Mouse (Mus musculus) ES-Bruce4 (cell line): ENCODE results near the gene Ncstn. TPM values are rescaled to one million over a fixed set of nuclear protein-coding genes. Genes with fewer than 3 reads are reported as not detected.
A peak's percentile ranks its signal among the peaks of the same experiment; 100 is the strongest.

ENCODE experiments used
- H3K27ac ChIP-seq: 2 replicates; pipeline ENCODE4 v1.5.1; 2012; ENCODE audit warnings: low read length, inconsistent platforms; ENCODE audit not compliant: insufficient read depth
- H3K27me3 ChIP-seq: 2 replicates; pipeline ENCODE4 v1.6.1; 2012; ENCODE audit warnings: mild to moderate bottlenecking, low read length, inconsistent platforms; ENCODE audit not compliant: control insufficient read depth, poor library complexity, insufficient read depth, severe bottlenecking
- H3K36me3 ChIP-seq: 2 replicates; pipeline ENCODE4 v1.6.1; 2012; ENCODE audit warnings: inconsistent platforms, mild to moderate bottlenecking, low read length, moderate library complexity; ENCODE audit not compliant: control insufficient read depth, poor library complexity, insufficient read depth, severe bottlenecking
- H3K4me1 ChIP-seq: one replicate; pipeline ENCODE4 v1.8.1; 2011; ENCODE audit warnings: low read length; ENCODE audit not compliant: control insufficient read depth, insufficient read depth
- H3K4me3 ChIP-seq: 2 replicates; pipeline ENCODE4 v1.5.1; 2011; ENCODE audit warnings: low read depth, mild to moderate bottlenecking, low read length
- H3K9ac ChIP-seq: 2 replicates; pipeline ENCODE4 v1.6.1; 2012; ENCODE audit warnings: low read depth, mild to moderate bottlenecking, inconsistent platforms; ENCODE audit not compliant: poor library complexity, severe bottlenecking
- H3K9me3 ChIP-seq: replicated peaks from 2 replicates; pipeline ENCODE4 v1.6.1; 2012; ENCODE audit warnings: mild to moderate bottlenecking, low read length, inconsistent platforms; ENCODE audit not compliant: control insufficient read depth, poor library complexity, insufficient read depth, severe bottlenecking
- CTCF ChIP-seq: IDR thresholded peaks from one replicate; pipeline ENCODE4 v1.8.1; 2011; ENCODE audit warnings: low read depth, low read length
- EP300 ChIP-seq: IDR thresholded peaks from 2 replicates; pipeline ENCODE4 v1.6.1; 2011; ENCODE audit warnings: low read depth, low read length; ENCODE audit not compliant: insufficient read depth
- POLR2A ChIP-seq: IDR thresholded peaks from one replicate; pipeline ENCODE4 v1.8.1; 2011; ENCODE audit warnings: low read length; ENCODE audit not compliant: insufficient read depth
- polyA plus RNA-seq: library from polyadenylated mRNA; stranded (reverse); fragments of >200 nt; gene quantifications from 2 replicates; pipeline ENCODE4 v1.2.4, GENCODE M21; 2011; ENCODE audit warnings: low read depth; ENCODE audit not compliant: missing spikeins, insufficient read depth, insufficient read length

Ncstn gene
- polyA plus RNA-seq, 1 experiment = 54.2 TPM

GRCm38 (mm10) chr1:172093522-172093921 is 10.9 kb upstream of the Ncstn start:
- Histone ChIP-seq H3K4me3 (no peak overlapping the region), H3K9me3 (no peaks in the 10 kb centered on the region), H3K27me3 (no peaks in the 10 kb centered on the region), H3K27ac (no peak overlapping the region), H3K36me3 (peaks cover 35% of the 10 kb centered on the region), H3K9ac (no peak overlapping the region), H3K4me1 (no peaks in the 10 kb centered on the region)
- no peak for TF ChIP-seq POLR2A
- no peak for TF ChIP-seq EP300
- TF ChIP-seq CTCF = no peak

GRCm38 (mm10) chr1:172082899-172083445 is 377 bp upstream of the Ncstn start:
- no peaks in the 10 kb centered on the region for H3K4me1 ChIP-seq
- TF ChIP-seq EP300 (no peak), CTCF (no peak)
- H3K27me3 ChIP-seq = no peaks in the 10 kb centered on the region
- H3K27ac ChIP-seq = no peak overlapping the region
- H3K4me3 ChIP-seq = peak overlapping the region; percentile 93
- no peaks in the 10 kb centered on the region for H3K9me3 ChIP-seq
- H3K9ac ChIP-seq = peak overlapping the region; percentile 97
- H3K36me3 ChIP-seq = peaks cover 9% of the 10 kb centered on the region

GRCm38 (mm10) chr1:172077981-172078380 is 4.6 kb downstream of the Ncstn start:
- H3K9me3 ChIP-seq = no peaks in the 10 kb centered on the region
- H3K4me3 ChIP-seq = no peak overlapping the region
- TF ChIP-seq POLR2A = no peak
- TF ChIP-seq EP300 = no peak
- no peak for TF ChIP-seq CTCF
- H3K9ac ChIP-seq = no peak overlapping the region
- no peaks in the 10 kb centered on the region for H3K4me1 ChIP-seq
- H3K27ac ChIP-seq = no peak overlapping the region
- H3K27me3 ChIP-seq = no peaks in the 10 kb centered on the region
- H3K36me3 ChIP-seq = peaks cover 25% of the 10 kb centered on the region

GRCm38 (mm10) chr1:172072604-172073003 is 10.0 kb downstream of the Ncstn start:
- TF ChIP-seq POLR2A (no peak), EP300 (no peak), CTCF (no peak)
- no peak overlapping the region for H3K27ac ChIP-seq
- H3K36me3 ChIP-seq = peaks cover 21% of the 10 kb centered on the region
- H3K9me3 ChIP-seq = no peaks in the 10 kb centered on the region
- no peaks in the 10 kb centered on the region for H3K4me1 ChIP-seq
- H3K9ac ChIP-seq = no peak overlapping the region
- H3K4me3 ChIP-seq = no peak overlapping the region
- no peaks in the 10 kb centered on the region for H3K27me3 ChIP-seq

- H3K27ac ChIP-seq = no peak overlapping the region
These were observed 11.0 kb downstream of the Ncstn start for GRCm38 (mm10) chr1:172071556-172071955.

GRCm38 (mm10) chr1:172070227-172070626 is 12.4 kb downstream of the Ncstn start:
- TF ChIP-seq CTCF (no peak), EP300 (no peak), POLR2A (no peak)
- Histone ChIP-seq H3K9me3 (no peaks in the 10 kb centered on the region), H3K4me3 (no peak overlapping the region), H3K36me3 (peaks cover 13% of the 10 kb centered on the region), H3K4me1 (no peaks in the 10 kb centered on the region), H3K27ac (no peak overlapping the region), H3K9ac (no peak overlapping the region), H3K27me3 (no peaks in the 10 kb centered on the region)

More at GRCm38 (mm10) chr1:172071556-172071955, 11.0 kb downstream of the Ncstn start:
- Histone ChIP-seq H3K9me3 (no peaks in the 10 kb centered on the region), H3K4me3 (no peak overlapping the region), H3K36me3 (peaks cover 21% of the 10 kb centered on the region), H3K4me1 (no peaks in the 10 kb centered on the region), H3K9ac (no peak overlapping the region), H3K27me3 (no peaks in the 10 kb centered on the region)
- TF ChIP-seq POLR2A (no peak), CTCF (no peak), EP300 (no peak)
